Mouse (Mus musculus): ENCODE results near the gene Tapbp.
"Not testable (repeated sequence)": the region's sequence is repeated elsewhere in the genome, so short reads cannot be mapped to it uniquely, and the experiment has no call there.

Gene Tapbp

DNA sequence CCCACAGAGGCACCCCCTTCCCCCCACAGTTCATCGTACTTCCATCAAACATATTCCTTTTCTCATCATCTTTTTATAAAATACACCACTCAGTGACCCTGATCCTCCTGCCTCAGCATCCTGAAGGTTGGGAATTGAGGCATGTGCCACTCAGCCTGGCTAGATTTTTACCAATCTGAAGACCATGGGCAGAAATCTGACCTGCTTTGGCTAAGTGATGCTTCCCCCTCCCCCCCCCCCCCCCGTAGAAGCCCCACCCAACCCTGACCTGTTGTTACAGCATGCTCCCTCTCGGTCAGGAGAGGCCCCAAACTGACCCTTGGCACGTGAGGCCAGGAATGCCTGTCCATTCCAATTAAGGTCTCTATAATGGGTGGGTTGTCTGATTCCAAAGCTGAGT, 10.9 kb upstream of the Tapbp start, which contains the start of gene Platr17:
Platr17 (plus strand) TSS at position 301 of the 400 bp plus-strand sequence.
- DNase-seq (ENCODE audit: low read depth) = not testable (repeated sequence)

DNA sequence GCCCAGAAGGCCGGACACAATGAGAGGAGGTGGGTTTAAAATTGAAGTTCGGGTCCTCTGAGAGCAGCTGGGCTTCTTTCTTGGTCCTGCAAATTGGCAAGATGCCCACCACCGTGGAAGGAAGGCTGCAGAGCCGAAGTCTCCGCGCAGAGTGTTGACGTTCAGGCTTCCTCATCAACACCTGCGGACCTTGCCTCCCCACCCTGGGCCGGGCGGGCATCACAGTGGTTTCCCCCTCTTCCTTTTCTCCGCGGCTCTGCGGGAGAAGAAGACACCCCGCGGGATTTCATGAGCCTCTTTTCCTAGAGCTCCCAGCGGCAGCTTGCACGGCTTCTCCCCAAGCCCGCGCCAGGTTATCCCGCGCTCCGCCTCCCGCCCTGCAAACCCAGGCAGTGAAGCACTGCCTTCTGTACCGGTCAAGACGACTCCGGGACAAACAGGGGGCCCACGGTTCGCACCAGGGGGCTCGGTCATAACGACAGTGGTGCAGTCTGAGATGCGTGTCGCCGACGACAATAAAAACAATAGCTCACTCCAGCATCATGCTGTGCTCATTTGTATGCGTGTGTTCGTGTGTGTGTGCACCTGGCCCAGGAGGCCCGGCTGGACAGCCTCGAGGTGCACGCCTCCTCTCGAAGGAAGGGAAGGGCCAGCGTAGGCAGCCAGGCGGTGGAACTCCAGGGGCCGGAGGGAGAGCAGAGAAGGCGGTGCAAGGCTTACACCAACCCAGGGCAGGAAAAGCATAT, 7.2 kb upstream of the Tapbp start:
- DNase-seq (ENCODE audit: low read depth) = no peak

DNA sequence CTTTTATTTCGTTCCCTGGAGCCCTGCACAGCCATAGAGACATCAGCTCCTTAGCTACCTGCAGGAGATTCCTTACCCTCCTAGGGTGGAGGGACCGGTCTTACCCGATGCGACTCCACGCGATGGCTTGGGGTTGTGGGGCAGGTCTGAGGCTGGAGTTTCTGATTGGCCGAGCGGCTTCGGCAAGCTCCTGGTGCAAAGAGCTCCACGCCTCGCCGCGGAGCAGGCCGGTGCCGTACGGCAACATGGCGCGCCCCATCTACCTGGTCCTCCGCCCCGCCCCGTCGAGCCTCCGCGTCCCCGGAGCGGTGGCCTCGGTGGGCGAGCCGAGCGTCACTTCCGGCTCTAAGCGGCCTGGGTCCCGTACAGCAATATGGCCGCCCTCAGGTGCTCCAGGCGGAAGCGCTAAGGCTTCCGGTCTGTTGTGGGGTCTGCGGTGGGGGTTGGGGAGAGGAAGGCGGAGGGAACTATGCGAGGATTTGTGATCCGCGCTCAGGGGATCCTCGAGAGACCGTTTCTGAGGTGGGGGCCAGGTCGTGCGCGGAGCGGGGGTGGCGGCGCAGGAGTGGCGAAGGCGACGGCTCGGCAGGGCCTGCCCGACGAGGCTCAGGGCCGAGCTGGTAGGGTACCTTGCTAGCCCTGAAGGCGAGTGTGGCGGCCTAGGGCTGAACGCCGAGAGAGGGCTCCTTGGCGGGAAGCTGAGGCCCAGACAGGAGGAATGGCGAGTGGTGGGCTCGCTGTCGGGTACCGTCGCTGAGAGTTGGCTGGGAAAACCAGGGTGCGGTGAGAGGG, 6.4 kb upstream of the Tapbp start, which contains the start of gene Daxx:
Daxx (plus strand) TSS at position 338 of the 792 bp plus-strand sequence.
- DNase-seq (ENCODE audit: low read depth) = peak; percentile 98

DNA sequence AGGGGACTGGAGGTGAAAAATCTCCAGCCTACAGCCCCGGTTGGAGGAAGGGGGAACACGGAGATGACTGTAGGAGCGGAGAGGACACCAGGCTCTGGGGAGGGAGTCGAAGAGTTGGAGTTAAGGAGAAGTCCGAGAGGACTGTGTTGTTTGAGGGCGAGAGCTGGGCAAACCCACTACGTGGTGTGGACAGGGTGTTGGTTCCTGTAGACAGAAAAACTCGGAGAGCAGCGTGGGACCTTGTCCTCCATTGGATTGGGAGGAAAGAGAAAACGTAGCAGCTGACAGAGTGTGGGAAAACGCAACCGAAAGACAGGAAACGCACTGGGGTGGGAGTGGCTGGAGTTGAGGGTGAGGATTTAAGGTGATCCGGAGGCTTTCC, 5.8 kb upstream of the Tapbp start:
- peak; percentile 85 for DNase-seq (ENCODE audit: low read depth)

DNA sequence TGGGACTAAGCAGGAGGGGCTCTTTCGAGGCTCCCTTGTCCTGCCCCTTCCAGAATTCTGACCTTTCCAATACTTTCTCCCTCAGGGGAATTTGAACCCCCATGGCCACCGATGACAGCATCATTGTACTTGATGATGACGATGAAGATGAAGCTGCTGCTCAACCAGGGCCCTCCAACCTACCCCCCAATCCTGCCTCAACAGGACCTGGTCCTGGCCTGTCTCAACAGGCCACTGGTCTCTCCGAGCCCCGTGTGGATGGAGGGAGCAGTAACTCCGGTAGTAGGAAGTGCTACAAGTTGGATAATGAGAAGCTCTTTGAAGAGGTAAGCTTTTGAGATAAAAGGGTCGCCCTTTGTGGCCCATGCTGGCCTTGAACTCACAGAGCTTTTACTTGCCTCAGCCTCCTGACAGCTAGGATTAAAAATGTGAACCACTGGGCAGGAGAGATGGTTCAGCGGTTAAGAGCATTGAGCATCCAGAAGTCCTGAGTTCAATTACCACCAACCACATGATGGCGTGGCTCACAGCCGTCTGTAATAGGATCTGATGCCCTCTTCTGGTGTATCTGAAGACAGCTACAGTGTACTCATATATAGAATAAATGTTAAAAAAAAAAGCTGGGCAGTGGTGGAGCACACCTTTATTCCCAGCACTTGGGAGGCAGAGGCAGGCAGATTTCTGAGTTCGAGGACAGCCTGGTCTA, 5.2 kb upstream of the Tapbp start:
- peak; percentile 79 for DNase-seq (ENCODE audit: low read depth)

DNA sequence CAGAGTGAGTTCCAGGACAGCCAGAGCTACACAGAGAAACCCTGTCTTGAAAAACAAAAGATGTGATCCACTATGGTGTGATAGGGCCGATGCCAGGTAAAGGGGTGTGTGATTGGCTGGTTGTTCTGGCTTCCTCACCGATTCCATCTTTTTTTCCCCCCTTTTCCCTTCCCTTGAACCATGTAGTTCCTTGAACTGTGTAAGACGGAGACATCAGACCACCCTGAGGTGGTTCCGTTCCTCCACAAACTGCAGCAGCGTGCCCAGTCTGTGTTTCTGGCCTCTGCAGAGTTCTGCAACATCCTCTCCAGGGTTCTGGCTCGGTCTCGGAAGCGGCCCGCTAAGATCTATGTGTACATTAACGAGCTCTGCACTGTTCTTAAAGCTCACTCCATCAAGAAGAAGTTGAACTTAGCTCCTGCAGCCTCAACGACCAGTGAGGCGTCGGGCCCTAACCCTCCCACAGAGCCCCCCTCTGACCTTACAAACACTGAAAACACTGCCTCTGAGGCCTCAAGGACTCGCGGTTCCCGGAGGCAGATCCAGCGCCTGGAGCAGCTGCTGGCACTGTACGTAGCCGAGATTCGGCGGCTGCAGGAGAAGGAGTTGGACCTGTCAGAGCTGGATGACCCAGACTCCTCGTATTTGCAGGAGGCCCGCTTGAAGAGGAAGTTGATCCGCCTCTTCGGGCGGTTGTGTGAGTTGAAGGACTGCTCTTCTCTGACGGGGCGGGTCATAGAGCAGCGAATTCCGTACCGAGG, 4.5 kb upstream of the Tapbp start:
- DNase-seq (ENCODE audit: low read depth) = no peak

DNA sequence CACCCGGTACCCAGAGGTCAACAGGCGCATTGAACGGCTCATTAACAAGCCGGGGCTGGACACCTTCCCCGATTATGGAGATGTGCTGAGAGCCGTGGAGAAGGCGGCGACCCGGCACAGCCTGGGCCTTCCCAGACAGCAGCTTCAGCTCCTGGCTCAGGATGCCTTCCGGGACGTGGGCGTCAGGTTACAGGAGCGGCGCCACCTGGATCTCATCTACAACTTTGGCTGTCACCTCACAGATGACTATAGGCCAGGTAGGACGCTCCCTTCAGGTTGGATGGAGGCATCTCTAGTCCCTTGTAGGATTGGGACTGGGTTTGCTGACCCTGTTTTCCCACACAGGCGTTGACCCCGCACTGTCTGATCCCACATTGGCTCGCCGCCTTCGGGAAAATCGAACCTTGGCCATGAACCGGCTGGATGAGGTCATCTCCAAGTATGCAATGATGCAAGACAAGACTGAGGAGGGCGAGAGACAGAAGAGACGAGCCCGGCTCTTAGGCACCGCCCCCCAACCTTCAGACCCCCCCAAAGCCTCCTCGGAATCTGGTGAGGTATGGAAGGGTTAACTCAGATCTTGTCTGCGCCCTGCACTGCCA, 3.8 kb upstream of the Tapbp start:
- no peak for DNase-seq (ENCODE audit: low read depth)

DNA sequence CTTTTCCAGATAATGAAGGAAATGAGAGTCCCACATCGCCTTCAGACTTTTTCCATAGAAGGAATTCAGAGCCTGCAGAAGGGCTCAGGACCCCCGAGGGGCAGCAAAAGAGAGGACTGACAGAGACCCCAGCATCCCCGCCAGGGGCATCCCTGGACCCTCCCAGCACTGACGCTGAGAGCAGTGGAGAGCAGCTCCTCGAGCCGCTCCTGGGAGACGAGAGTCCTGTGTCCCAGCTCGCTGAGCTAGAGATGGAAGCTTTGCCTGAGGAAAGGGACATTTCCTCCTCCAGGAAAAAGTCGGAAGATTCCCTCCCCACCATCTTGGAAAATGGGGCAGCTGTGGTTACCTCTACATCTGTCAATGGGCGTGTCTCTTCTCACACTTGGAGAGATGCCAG, 2.4 kb upstream of the Tapbp start:
- DNase-seq (ENCODE audit: low read depth) = no peak

DNA sequence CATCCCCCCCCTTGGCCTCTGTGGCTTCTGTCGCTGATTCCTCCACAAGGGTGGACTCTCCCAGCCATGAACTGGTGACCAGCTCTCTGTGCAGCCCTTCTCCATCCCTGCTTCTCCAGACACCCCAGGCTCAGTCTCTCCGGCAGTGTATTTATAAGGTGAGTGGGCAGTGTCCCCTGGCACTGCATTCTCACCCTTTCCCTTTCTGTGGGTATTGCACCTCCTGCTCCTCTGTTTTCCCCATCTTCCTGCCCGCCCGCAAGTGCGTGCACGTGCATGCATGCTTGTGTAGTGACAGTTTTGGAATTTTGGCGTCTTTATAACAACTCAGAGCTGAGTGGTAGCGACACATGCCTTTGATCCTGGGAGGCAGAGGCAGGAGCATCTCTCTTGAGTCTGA, 1.8 kb upstream of the Tapbp start:
- no peak for DNase-seq (ENCODE audit: low read depth)

DNA sequence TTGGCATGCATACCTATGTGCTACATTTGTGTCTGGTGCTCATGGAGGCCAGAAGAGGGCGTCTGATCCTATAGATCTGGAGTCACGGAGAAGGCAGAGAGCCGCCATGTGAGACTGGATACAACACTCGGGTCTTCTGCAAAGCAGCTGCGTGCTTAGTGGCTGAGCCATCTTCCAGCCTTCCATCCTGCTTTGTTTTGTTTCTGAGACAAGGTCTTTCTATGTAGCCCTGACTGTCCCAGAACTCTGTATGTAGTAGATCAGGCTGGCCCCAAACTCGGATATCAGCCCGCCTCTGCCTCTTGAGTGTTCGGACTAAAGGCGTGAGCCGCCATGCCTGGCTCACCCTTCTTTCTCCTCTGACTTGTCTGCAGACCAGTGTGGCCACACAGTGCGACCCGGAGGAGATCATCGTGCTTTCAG, 719 bp upstream of the Tapbp start:
- peak; percentile 54 for DNase-seq (ENCODE audit: low read depth)

DNA sequence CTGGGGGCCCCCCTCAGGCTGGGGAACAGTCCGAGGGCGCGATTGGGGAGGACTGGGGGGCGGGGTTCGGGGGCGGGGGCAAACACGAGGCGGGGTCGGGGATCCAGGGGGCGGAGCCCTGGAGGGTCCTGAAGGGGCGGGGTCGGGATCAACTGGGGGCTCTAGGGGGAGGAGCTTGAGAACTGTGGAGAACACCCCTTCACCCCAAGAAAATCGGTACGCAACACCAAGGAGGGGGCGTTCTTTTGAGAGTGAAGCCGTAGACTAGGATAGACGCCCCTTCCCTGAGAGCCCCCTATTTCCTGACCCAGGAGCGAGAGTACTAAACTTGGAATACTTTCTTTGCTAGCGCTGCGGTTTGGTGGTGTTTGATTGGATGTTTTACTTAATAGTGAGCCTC, 595 bp downstream of the Tapbp start:
- no peak for DNase-seq (ENCODE audit: low read depth)

DNA sequence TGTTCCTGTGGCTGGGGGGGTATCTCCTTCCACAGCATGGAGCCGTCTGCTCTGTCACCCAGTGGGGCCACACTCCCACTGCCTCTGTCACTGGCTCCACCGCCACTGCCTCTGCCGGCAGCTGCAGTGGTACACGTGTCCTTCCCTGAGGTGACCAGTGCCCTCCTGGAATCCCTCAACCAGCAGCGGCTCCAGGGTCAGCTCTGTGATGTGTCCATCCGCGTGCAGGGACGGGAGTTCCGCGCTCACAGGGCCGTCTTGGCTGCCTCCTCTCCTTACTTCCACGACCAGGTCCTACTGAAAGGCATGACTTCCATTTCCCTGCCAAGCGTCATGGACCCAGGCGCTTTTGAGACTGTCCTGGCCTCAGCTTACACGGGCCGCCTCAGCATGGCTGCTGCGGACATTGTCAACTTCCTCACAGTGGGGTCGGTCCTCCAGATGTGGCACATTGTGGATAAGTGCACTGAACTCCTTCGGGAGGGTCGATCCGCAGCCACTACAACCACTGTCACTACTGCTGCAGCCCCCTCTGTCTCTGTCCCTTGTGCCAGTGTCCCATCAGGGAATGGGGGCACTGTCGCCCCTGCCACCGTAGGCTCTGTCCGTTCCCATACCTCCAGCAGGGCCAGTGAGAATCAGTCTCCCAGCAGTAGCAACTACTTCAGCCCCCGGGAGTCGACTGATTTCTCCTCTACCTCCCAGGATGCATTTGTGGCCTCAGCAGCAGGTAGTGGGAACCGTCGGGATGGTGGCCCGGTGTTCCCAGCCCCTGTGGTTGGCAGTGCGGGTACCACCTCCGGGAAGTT, 1.4 kb downstream of the Tapbp start:
- no peak for DNase-seq (ENCODE audit: low read depth)

DNA sequence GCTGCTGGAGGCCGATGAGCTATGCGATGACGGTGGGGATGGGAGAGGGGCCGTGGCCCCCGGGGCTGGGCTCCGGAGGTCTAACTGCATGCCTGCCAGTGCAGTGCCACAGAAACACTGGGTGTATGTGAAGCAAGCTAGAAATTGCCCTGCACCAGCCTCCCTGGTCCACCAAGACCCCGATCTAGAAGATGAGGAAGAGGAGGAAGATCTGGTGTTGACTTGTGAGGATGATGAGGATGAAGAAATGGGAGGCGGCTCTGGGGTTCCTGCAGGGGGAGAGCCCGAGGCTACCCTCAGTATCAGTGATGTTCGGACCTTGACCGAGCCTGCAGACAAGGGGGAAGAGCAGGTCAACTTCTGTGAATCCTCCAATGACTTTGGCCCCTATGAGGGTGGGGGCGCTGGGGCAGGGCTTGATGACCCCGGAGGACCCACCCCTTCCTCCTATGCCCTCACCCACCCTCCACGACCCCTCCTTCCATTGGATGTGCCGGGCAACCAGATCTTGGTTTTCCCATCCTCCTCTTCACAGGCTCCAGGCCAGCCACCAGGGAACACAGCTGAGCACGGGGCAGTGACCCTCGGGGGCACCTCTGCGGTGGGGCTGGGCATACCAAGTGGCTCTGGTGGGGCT, 2.1 kb downstream of the Tapbp start:
- no peak for DNase-seq (ENCODE audit: low read depth)

DNA sequence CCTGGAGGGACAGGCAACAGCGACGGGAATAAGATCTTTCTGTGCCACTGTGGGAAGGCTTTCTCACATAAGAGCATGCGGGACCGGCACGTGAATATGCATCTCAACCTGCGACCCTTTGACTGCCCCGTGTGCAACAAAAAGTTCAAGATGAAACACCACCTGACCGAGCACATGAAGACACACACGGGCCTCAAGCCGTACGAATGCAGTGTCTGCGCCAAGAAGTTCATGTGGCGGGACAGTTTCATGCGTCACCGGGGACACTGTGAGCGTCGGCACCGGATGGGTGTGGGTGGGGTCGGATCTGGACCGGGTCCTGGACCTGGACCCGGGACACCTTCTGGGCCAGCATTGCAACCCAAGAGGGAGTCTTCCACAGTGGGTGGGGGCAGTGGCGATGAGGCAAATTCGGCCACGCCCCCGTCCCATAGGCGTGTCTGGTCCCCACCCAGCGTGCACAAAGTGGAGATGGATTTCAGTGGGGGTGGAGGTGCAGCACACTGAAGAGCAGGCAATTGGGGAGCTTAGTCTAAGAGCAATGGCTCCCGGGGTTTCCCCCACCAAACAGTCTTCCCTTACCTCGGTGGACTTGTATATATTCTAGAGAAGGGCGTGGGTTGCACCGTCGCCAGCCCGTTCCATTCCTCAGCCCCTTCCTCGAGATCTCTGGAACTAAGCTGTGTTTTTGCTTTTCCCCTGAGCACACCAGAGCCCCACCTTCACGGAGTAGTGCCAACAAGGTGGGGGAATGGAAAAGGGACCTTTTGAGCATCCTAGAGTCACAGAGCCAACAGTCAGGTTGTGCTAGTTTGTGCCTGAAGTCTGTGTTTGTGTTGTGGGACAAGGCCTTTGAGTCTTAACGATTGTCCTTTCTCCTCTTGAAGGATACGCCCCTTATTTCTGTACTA, 2.8 kb downstream of the Tapbp start:
- peak; percentile 80 for DNase-seq (ENCODE audit: low read depth)

DNA sequence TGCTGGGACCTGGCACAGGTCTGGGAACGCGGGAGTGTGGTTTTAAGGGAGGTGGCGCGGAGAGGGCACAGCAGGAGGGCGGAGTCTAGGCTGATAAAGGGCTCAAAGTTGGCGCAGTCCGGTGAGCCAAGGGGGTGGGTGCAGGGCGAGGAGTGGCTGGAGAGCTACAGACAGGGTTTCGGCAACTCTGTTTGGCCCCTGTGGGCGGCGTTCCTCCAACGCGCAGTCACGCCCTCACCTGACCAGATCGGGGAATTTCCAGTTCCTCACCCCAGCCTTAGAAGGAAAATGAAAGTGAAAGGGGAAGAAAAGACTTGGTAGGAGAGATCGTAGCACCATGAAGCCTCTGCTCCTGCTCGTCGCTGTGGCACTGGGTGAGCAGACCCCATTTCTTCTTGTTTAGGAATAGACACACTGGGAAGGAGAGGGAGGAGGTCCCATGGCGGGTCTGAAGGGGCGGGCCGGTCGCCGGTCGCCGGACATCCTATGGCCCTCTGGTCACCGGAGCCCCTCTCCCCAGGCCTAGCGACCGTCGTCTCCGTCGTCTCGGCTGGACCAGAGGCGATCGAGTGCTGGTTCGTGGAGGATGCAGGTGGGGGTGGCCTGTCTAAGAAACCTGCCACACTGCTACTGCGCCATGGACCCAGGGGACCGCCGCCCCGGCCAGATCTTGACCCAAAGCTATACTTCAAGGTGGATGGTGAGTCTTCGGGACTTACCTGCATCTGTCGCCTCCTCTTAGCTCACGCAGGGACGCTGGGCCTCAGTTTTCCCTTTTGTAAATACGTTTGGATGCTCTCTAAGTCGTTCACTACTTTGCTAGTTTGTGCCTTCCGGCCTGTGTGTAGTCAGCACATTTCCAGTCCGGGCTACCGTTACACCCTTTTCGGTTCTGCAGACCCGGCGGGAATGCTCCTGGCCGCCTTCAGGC, 3.9 kb downstream of the Tapbp start:
- DNase-seq (ENCODE audit: low read depth) = peak; percentile 96

DNA sequence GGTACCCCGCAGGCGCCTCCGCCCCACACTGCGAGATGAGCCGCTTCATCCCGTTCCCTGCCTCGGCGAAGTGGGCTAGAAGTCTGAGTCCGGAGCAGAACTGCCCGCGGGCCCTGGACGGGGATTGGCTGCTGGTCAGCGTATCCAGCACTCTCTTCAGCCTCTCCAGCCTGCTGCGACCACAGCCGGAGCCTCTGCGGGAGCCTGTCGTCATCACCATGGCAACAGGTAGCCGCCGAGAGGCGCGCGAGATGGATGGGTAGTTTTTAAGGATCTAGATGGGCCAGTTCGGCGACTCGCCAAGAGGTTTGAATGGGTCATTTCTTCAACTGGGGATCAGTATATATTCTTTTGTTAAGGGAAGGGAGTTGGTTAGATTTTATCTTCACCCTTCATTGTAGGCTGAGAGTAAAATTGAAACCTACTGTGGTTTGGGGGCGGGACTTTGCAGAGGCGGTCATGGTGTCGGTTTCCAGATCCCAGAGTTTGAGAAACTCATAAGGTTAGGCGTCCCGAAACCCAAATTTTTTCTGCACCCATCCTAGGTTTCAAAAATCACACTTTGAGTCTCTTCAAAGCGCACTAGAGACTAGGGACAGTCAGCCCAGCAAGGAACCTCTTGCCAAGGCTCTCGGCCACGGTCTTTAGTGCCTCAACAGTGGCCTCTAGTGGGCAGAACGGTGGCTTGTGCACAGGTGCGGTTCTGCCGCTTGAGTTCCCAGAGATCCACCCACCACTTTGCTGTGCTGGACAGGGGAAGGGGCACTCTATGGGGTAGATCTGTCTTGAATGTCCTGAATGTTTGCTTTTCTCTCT, 4.8 kb downstream of the Tapbp start:
- peak; percentile 95 for DNase-seq (ENCODE audit: low read depth)

DNA sequence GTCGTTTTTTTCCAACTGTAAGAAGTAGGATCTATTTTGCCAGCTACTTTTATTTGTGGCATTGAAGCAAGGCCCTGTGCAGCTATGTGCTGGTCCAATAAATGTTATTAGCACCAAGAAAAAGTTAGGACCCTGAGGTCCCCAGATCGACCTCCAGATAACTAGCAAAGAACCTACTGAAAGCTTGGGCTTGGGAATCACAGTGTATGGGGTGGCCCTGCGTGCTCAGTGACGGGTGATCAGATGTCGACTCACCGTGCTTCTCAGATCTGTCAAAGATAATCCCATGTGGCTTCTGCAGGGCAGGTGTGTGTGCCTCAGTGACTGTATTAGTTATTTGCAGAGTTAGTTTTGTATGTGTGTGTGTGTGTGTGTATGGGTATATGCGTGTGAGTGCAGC, 5.7 kb downstream of the Tapbp start:
- DNase-seq (ENCODE audit: low read depth) = no peak
